Mouse (Mus musculus) E14TG2a.4 (cell line): ENCODE results near the gene Cbln3.

Experiments
- CTCF ChIP-seq: conservative IDR thresholded peaks from 2 replicates; pipeline ENCODE4 v1.5.1; 2014; ENCODE audit warnings: low read length
- NANOG ChIP-seq: IDR thresholded peaks from 2 replicates; pipeline ENCODE4 v1.6.1; 2014; ENCODE audit warnings: borderline replicate concordance, low read length, mixed read lengths

DNA sequence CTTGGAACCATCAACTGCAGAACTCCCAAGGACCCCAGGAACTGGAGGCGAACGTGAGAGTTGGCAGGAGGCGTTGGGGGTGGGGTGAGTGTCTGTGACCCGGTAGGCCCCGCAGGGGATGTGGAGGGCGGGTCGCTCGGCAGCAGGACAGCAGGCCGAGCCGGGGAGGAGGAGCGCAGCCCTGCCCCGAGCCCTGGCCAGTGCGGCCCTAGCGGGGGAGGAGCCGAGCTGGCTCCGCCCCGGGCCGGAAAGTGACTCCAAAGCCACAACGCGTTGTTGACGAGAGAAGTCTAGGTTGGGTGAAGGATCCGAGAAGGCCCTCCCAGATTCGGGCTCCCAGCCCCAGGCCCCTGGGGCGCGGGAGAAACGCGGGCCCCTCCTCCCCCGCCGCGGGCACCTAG, 521 bp upstream of the Cbln3 start, which contains the start of gene Khnyn:
- TF ChIP-seq NANOG (no peak), CTCF (no peak)
